Mouse (Mus musculus) liver, adult 2 months (tissue): Measurements from ENCODE around the gene Ripk4. TPM values are rescaled to one million over a fixed set of nuclear protein-coding genes. Genes with fewer than 3 reads are reported as not detected.

Experiments used
- DNase-seq: peaks from one replicate; pipeline ENCODE4 v3.0.0-alpha.2; 2011; ENCODE audit warnings: low read depth, low spot score; ENCODE audit errors: extremely low read depth
- H3K27ac ChIP-seq: fragments of 200-500 bp; replicated peaks from 2 replicates; pipeline ENCODE4 v1.5.1; 2012; ENCODE audit warnings: low read depth, mild to moderate bottlenecking, control low read depth, inconsistent platforms, low read length; ENCODE audit not compliant: insufficient read depth
- H3K27me3 ChIP-seq: fragments of 200-500 bp; 2 replicates; pipeline ENCODE4 v1.6.1; 2012; ENCODE audit warnings: mild to moderate bottlenecking, moderate library complexity, low read length, inconsistent platforms; ENCODE audit not compliant: control insufficient read depth, insufficient read depth
- H3K36me3 ChIP-seq: fragments of 200-500 bp; 2 replicates; pipeline ENCODE4 v1.6.1; 2012; ENCODE audit warnings: low read length, inconsistent platforms; ENCODE audit not compliant: control insufficient read depth, insufficient read depth
- H3K4me1 ChIP-seq: fragments of 200-500 bp; 2 replicates; pipeline ENCODE4 v1.6.1; 2011; ENCODE audit warnings: low read length; ENCODE audit not compliant: control insufficient read depth, insufficient read depth
- H3K4me3 ChIP-seq: fragments of 200-500 bp; 2 replicates; pipeline ENCODE4 v1.5.1; 2011; ENCODE audit warnings: low read depth, mild to moderate bottlenecking, control low read depth, low read length, moderate library complexity; ENCODE audit not compliant: insufficient read depth
- H3K79me2 ChIP-seq: fragments of 200-500 bp; 2 replicates; pipeline ENCODE4 v1.6.1; 2012; ENCODE audit warnings: inconsistent platforms, mild to moderate bottlenecking, low read length, moderate library complexity; ENCODE audit not compliant: control insufficient read depth, insufficient read depth
- H3K9ac ChIP-seq: fragments of 200-500 bp; 2 replicates; pipeline ENCODE4 v1.6.1; 2012; ENCODE audit warnings: low read depth, mild to moderate bottlenecking, control low read depth, inconsistent platforms, low read length
- CTCF ChIP-seq: fragments of 200-500 bp; IDR thresholded peaks from 2 replicates; pipeline ENCODE4 v1.5.1; 2011; ENCODE audit warnings: low read depth, low read length, control low read depth
- POLR2A ChIP-seq: fragments of 200-500 bp; IDR thresholded peaks from 2 replicates; pipeline ENCODE4 v1.6.1; 2011; ENCODE audit warnings: low read length, control low read depth; ENCODE audit not compliant: insufficient read depth; ENCODE audit errors: extremely low read depth
- WGBS: fragments of 180-500 bp; shearing (Covaris S2); methylation state at CpG from one replicate; pipeline ENCODE4 v1.1.7; 2018; 5-methylcytosine and 5-hydroxymethylcytosine counted together
- polyA plus RNA-seq: library from polyadenylated mRNA; depleted of rRNA; stranded (reverse); fragments of >200 nt; gene quantifications from 2 replicates; pipeline ENCODE4 v1.2.3, GENCODE M21; 2012
- total RNA-seq: library from RNA; depleted of rRNA; stranded (reverse); fragments of >200 nt; gene quantifications from 2 replicates; pipeline ENCODE4 v1.2.3, GENCODE M21; 2014

Gene Ripk4
- total and polyA plus RNA-seq, 2 experiments, result 3.1 to 6.2 TPM

- H3K4me1 ChIP-seq, result no peaks in the 10 kb centered on the region
- peak; percentile 31 for DNase-seq
- H3K27me3 ChIP-seq, result no peaks in the 10 kb centered on the region
- H3K27ac ChIP-seq, result no peak overlapping the region
- no peak overlapping the region for H3K9ac ChIP-seq
- no peaks in the 10 kb centered on the region for H3K79me2 ChIP-seq
- no peak for TF ChIP-seq CTCF
- no peak for TF ChIP-seq POLR2A
- H3K36me3 ChIP-seq, result no peaks in the 10 kb centered on the region
- H3K4me3 ChIP-seq, result no peak overlapping the region
- WGBS, result 97% methylated on average over 1 of the region's 1 CpGs
Observed at GRCm38 (mm10) chr16:97730321-97730720, 33.3 kb downstream of the Ripk4 start.

GRCm38 (mm10) chr16:97726436-97726835 lies 37.2 kb downstream of the Ripk4 start:
- DNase-seq, result no peak
- 82% methylated on average over 3 of the region's 3 CpGs for WGBS

DNA sequence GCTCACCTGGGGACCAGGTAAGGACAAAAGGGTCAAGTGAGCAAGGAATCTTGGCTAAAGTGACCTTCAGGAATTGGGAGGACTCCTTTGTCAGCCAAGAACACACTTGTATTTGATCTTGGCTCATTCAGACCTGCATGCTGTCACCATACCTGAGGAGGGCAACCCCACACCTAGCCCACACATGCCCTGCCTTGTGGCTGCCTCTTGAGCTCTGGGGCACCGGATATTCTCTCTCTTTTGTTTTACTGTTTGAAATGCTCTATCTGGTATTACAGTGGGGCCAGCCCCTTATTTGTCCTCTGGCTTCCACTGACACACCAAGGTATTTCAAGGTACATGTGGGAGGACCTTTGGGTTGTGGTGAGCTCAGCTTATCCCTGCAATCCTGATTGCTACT lies 43.5 kb downstream of the Ripk4 start:
- TF ChIP-seq POLR2A (no peak), CTCF (no peak)
- no peak for DNase-seq
- Histone ChIP-seq H3K4me3 (no peak overlapping the region), H3K79me2 (no peaks in the 10 kb centered on the region), H3K36me3 (no peaks in the 10 kb centered on the region), H3K27ac (no peak overlapping the region), H3K9ac (no peak overlapping the region), H3K27me3 (no peaks in the 10 kb centered on the region), H3K4me1 (no peaks in the 10 kb centered on the region)
- WGBS, result 82% methylated on average over 1 of the region's 1 CpGs

More at GRCm38 (mm10) chr16:97726436-97726835, 37.2 kb downstream of the Ripk4 start:
- TF ChIP-seq POLR2A (no peak), CTCF (no peak)
- no peak overlapping the region for H3K9ac ChIP-seq
- H3K27me3 ChIP-seq, result no peaks in the 10 kb centered on the region
- H3K4me1 ChIP-seq, result no peaks in the 10 kb centered on the region
- no peaks in the 10 kb centered on the region for H3K79me2 ChIP-seq
- no peak overlapping the region for H3K4me3 ChIP-seq
- H3K36me3 ChIP-seq, result no peaks in the 10 kb centered on the region
- H3K27ac ChIP-seq, result no peak overlapping the region

DNA sequence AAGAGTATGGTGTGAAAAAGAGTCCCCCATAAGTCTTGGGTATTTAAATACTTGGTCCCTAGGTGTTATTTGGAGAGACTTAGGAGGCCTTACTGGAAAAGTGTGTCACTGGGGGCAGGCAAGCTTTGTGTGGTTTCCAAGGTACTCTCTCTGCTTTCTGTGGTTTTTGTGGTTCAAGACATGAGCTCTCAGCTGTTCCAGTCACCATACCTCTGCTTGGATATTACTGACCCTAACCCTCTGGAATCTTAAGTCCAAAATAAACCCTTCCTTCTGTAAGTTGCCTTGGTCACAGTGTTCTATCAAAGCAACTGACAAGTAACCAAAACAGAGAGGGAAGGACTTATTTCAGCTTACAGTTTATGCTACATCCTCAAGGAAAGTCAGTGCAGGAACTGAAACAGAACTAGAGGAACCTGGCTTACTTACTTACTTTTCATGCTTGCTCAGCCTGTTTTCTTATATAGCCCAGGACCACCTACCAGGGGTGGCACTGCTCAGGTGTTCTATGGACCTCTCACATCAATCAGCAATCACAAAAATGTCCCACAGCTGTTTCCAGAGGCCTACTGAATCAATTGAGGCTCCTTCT lies 44.1 kb downstream of the Ripk4 start:
- H3K36me3 ChIP-seq, result no peaks in the 10 kb centered on the region
- no peak for TF ChIP-seq CTCF
- TF ChIP-seq POLR2A, result no peak

DNA sequence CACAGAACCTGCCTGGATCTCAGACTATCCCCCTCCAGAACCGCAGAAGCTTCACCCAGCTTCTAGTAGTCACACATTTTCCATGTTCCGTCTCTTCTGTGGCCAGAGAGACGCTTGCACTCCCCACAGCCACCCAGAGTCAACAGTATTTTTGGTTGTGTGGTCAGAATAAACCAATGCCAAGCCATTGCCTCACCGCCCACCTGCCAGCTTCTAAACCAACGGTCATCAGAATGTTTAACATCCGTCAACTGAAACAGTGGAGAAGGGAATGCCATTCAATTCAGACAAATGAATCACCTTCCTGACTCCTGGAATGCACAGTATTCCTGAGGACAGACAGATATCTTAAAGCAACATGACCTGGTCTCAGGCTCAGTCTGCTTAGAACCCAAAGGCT lies 47.0 kb downstream of the Ripk4 start:
- Histone ChIP-seq H3K27me3 (no peaks in the 10 kb centered on the region), H3K79me2 (no peaks in the 10 kb centered on the region), H3K9ac (no peak overlapping the region), H3K4me1 (no peaks in the 10 kb centered on the region), H3K27ac (no peak overlapping the region), H3K36me3 (no peaks in the 10 kb centered on the region), H3K4me3 (no peak overlapping the region)
- TF ChIP-seq CTCF, result no peak
- no peak for TF ChIP-seq POLR2A
- no peak for DNase-seq
- 49% methylated on average over 6 of the region's 6 CpGs for WGBS

More for the DNA sequence above, 44.1 kb downstream of the Ripk4 start:
- H3K79me2 ChIP-seq, result no peaks in the 10 kb centered on the region
- no peak overlapping the region for H3K27ac ChIP-seq
- H3K4me3 ChIP-seq, result no peak overlapping the region
- no peaks in the 10 kb centered on the region for H3K27me3 ChIP-seq
- no peaks in the 10 kb centered on the region for H3K4me1 ChIP-seq
- H3K9ac ChIP-seq, result no peak overlapping the region
- no peak for DNase-seq

GRCm38 (mm10) chr16:97712129-97712528 lies 51.5 kb downstream of the Ripk4 start:
- Histone ChIP-seq H3K79me2 (no peaks in the 10 kb centered on the region), H3K4me3 (no peak overlapping the region), H3K36me3 (no peaks in the 10 kb centered on the region), H3K9ac (no peak overlapping the region), H3K27ac (no peak overlapping the region), H3K4me1 (no peaks in the 10 kb centered on the region), H3K27me3 (no peaks in the 10 kb centered on the region)
- TF ChIP-seq CTCF, result no peak
- no peak for TF ChIP-seq POLR2A
- no peak for DNase-seq
